Mouse (Mus musculus) heart, adult 2 months (tissue): Measurements from ENCODE around the gene Kpna7.

Experiments used
- CTCF ChIP-seq: fragments of 200-600 bp; IDR thresholded peaks from 2 replicates; pipeline ENCODE4 v1.8.1; 2022; ENCODE audit warnings: antibody characterized with exemption, mild to moderate bottlenecking, moderate library complexity
- POLR2A ChIP-seq: fragments of 200-500 bp; IDR thresholded peaks from 2 replicates; pipeline ENCODE4 v1.6.1; 2011; ENCODE audit warnings: mild to moderate bottlenecking, low read depth, low read length, control low read depth; ENCODE audit not compliant: insufficient read depth

DNA sequence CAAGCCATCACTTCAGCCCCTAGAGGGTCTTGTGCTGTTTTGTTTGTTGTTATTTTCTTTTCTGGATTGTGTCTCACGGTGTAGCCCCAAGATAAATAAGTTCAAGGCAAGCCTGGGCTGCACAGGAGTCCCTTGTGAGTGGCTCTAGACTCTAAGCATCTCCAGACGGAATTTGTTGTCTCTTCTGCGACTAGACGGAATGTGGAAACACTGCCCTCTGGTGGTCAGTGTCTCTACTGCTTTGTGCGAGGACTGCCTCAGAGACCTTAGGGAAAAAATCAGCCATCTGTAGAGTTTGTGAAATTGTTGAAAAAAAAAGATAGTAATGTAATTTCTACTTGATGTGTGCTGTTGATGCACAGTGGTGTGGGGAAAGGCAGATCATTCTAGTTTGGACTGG is 14.1 kb downstream of the Kpna7 start:
- TF ChIP-seq CTCF (peak; percentile 95), POLR2A (no peak)
